Mouse (Mus musculus) midbrain, embryonic 16.5 days (tissue): ENCODE data around the gene Prr3. TPM values are rescaled to one million over a fixed set of nuclear protein-coding genes. Genes with fewer than 3 reads are reported as not detected.

ENCODE experiments used
- ATAC-seq: fragments of 200-750 bp; cut with Nextera tagmentation; 2 replicates; pipeline ENCODE4 v1.8.0; 2017; ENCODE audit warnings: moderate TSS enrichment
- H3K27ac ChIP-seq: fragments of 300-500 bp; sonication (generic); 2 replicates; pipeline ENCODE4 v1.5.1; 2014; ENCODE audit warnings: mild to moderate bottlenecking, low read length, mixed read lengths
- H3K27me3 ChIP-seq: fragments of 300-500 bp; sonication (generic); 2 replicates; pipeline ENCODE4 v1.6.1; 2014; ENCODE audit warnings: low read depth, low read length, mixed read lengths; ENCODE audit not compliant: control insufficient read depth, insufficient read depth
- H3K36me3 ChIP-seq: fragments of 300-500 bp; sonication (generic); 2 replicates; pipeline ENCODE4 v1.6.1; 2014; ENCODE audit warnings: mild to moderate bottlenecking, low read length, moderate library complexity, mixed read lengths; ENCODE audit not compliant: control insufficient read depth, insufficient read depth
- H3K4me1 ChIP-seq: fragments of 300-500 bp; sonication (generic); 2 replicates; pipeline ENCODE4 v1.6.1; 2014; ENCODE audit warnings: mild to moderate bottlenecking, low read length, mixed read lengths; ENCODE audit not compliant: control insufficient read depth, insufficient read depth
- H3K4me2 ChIP-seq: fragments of 300-500 bp; sonication (generic); 2 replicates; pipeline ENCODE4 v1.6.1; 2014; ENCODE audit warnings: mild to moderate bottlenecking, low read length, mixed read lengths
- H3K4me3 ChIP-seq: fragments of 300-500 bp; sonication (generic); 2 replicates; pipeline ENCODE4 v1.5.1; 2014; ENCODE audit warnings: low read depth, mild to moderate bottlenecking, low read length, moderate library complexity, mixed read lengths
- H3K9ac ChIP-seq: fragments of 300-500 bp; sonication (generic); 2 replicates; pipeline ENCODE4 v1.6.1; 2014; ENCODE audit warnings: low read depth, low read length, mixed read lengths
- H3K9me3 ChIP-seq: fragments of 300-500 bp; sonication (generic); replicated peaks from 2 replicates; pipeline ENCODE4 v1.6.1; 2014; ENCODE audit warnings: mild to moderate bottlenecking, low read length, mixed read lengths; ENCODE audit not compliant: control insufficient read depth, poor library complexity, severe bottlenecking
- WGBS: fragments of 180-500 bp; shearing (Covaris S2); extraction: QIAGEN DNeasy Blood & Tissue Kit; methylation state at CpG from one replicate; pipeline ENCODE4 v1.1.7; 2014; 5-methylcytosine and 5-hydroxymethylcytosine counted together
- polyA plus RNA-seq: library from polyadenylated mRNA; unstranded; fragments of >200 nt; fragmentation: Nextera tagmentation; extraction: Ambion mirVana; gene quantifications from 2 replicates; pipeline ENCODE4 v1.2.1, GENCODE M21; 2015

The Prr3 gene
- 102 and 107 TPM in 2 replicates for polyA plus RNA-seq

- under 1% methylated on average over 83 of the region's 109 CpGs for WGBS
- Histone ChIP-seq H3K27ac (peak within 1 kb of the TSS; percentile 95), H3K27me3 (no peaks in the 10 kb centered on the region), H3K4me2 (peak within 1 kb of the TSS; percentile 76), H3K36me3 (peaks cover 19% of the 10 kb centered on the region), H3K4me3 (peak within 1 kb of the TSS; percentile 94), H3K9me3 (no peaks in the 10 kb centered on the region), H3K4me1 (peaks cover 15% of the 10 kb centered on the region), H3K9ac (peak within 1 kb of the TSS; percentile 90)
- ATAC-seq, result peak; percentile 82
These were observed at the start of gene Prr3, which contains the start of gene Gnl1 for GRCm38 (mm10) chr17:35979401-35980362. TSS of gene Prr3 (minus strand) at chr17:35980236. TSS of gene Gnl1 (plus strand) at chr17:35979851.

DNA sequence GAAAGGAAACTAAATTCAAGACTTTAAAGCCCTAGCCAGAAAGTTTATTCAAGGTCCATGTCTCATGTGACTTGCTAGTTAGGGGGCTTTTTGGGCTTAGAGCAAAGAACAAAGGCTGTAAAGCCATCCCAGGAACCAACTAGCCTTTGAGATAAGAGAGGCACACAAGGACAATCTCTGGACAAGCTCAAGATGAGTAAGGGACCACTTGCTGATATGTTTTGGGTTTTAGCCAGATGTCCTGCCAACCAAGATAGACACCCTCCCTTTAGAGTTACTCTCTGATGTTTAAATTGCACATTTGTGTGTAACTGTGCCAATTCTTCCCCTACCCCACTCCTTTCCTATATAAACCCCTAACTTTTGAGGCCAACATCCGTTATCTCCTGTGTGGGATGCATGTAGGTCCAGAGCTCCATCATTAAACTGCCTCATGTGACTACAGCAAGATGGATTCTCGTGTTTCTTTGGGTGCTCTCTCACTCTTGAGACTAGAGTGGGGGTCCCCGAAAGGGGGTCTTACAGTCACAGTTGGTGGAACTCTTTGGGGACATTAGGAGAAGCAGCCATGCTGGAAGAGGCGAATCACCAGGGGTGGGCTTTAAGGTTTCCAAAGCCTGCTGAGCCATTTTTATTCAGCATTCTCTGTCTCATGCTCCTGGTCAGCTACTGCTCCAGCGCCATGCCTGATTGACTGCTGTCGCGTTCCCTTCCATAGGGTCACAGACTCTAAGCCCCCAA, 49.0 kb upstream of the Prr3 start:
- no peak for ATAC-seq
- no peak overlapping the region for H3K27ac ChIP-seq
- H3K4me2 ChIP-seq, result no peak overlapping the region
- H3K9ac ChIP-seq, result no peak overlapping the region
- no peaks in the 10 kb centered on the region for H3K9me3 ChIP-seq
- H3K36me3 ChIP-seq, result no peaks in the 10 kb centered on the region
- H3K4me1 ChIP-seq, result peaks cover 2% of the 10 kb centered on the region; the same call in 1 of the 2 replicates
- 61% methylated on average over 7 of the region's 7 CpGs for WGBS
- H3K4me3 ChIP-seq, result no peak overlapping the region
- no peaks in the 10 kb centered on the region for H3K27me3 ChIP-seq

GRCm38 (mm10) chr17:36027663-36028062, 47.6 kb upstream of the Prr3 start:
- no peak overlapping the region for H3K9ac ChIP-seq
- no peak overlapping the region for H3K27ac ChIP-seq
- no peaks in the 10 kb centered on the region for H3K9me3 ChIP-seq
- WGBS, result 92% methylated on average over 4 of the region's 4 CpGs
- no peak overlapping the region for H3K4me2 ChIP-seq
- H3K4me1 ChIP-seq, result peaks cover 2% of the 10 kb centered on the region; the same call in 1 of the 2 replicates
- ATAC-seq, result no peak
- H3K4me3 ChIP-seq, result no peak overlapping the region
- no peaks in the 10 kb centered on the region for H3K27me3 ChIP-seq
- no peaks in the 10 kb centered on the region for H3K36me3 ChIP-seq

GRCm38 (mm10) chr17:36025901-36026300, 45.9 kb upstream of the Prr3 start:
- Histone ChIP-seq H3K27me3 (no peaks in the 10 kb centered on the region), H3K9me3 (no peaks in the 10 kb centered on the region), H3K36me3 (no peaks in the 10 kb centered on the region), H3K4me1 (no peaks in the 10 kb centered on the region), H3K9ac (no peak overlapping the region), H3K27ac (no peak overlapping the region), H3K4me2 (no peak overlapping the region), H3K4me3 (no peak overlapping the region)
- WGBS, result 82% methylated on average over 4 of the region's 4 CpGs
- ATAC-seq, result no peak

GRCm38 (mm10) chr17:36025197-36025596, 45.2 kb upstream of the Prr3 start:
- no peak for ATAC-seq
- no peaks in the 10 kb centered on the region for H3K36me3 ChIP-seq
- WGBS, result 60% methylated on average over 5 of the region's 5 CpGs
- no peak overlapping the region for H3K9ac ChIP-seq
- H3K27ac ChIP-seq, result no peak overlapping the region
- H3K27me3 ChIP-seq, result no peaks in the 10 kb centered on the region
- no peak overlapping the region for H3K4me3 ChIP-seq
- no peak overlapping the region for H3K4me2 ChIP-seq
- no peaks in the 10 kb centered on the region for H3K4me1 ChIP-seq
- H3K9me3 ChIP-seq, result no peaks in the 10 kb centered on the region

DNA sequence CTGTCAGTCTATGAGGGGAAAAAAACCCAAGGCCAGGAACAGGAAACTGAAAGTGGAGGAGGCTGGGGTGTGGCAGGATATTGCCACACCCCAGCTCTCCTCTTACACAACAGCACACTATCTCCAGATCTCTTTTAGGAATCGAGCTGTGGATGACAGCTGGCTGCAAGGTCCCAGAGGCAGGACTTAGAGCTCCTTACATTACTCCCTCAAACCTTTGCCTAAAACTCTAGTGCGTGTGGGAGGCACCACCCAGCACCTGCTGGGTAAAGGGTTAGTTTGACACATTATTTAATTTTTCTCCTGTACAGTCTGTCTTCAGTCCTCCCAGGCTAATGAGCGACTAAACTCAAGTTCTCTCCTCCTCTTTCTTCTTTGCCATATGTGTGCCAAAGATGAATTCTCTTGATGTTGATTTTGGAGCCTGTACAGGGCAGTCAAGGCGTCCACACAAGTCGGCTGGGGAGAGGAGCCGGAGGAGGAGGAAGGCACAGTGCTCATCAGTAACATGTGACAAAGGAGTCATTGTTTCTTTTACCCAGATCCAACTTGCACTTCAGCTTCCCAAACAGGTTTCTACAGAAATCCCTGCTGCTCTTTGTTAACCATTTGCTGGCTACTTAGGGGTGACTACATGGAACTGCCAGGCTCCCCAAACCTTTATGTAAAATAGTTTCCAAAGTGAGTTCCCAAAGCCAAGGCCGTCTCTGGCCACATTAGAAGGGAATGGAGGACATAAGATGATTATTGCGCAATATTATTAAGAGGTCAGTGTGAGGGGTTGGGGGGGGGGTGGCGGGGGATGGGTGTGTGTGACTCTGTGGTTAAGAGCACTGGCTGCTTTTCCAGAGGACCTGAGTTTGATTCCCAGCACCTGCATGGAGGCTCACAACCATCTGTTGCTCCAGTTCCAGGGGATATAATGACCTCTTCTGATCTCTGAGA, 43.9 kb upstream of the Prr3 start:
- no peak overlapping the region for H3K27ac ChIP-seq
- no peaks in the 10 kb centered on the region for H3K27me3 ChIP-seq
- H3K9ac ChIP-seq, result no peak overlapping the region
- H3K9me3 ChIP-seq, result no peaks in the 10 kb centered on the region
- no peaks in the 10 kb centered on the region for H3K4me1 ChIP-seq
- no peak overlapping the region for H3K4me3 ChIP-seq
- WGBS, result 70% methylated on average over 9 of the region's 9 CpGs
- H3K36me3 ChIP-seq, result no peaks in the 10 kb centered on the region
- no peak overlapping the region for H3K4me2 ChIP-seq
- no peak for ATAC-seq

DNA sequence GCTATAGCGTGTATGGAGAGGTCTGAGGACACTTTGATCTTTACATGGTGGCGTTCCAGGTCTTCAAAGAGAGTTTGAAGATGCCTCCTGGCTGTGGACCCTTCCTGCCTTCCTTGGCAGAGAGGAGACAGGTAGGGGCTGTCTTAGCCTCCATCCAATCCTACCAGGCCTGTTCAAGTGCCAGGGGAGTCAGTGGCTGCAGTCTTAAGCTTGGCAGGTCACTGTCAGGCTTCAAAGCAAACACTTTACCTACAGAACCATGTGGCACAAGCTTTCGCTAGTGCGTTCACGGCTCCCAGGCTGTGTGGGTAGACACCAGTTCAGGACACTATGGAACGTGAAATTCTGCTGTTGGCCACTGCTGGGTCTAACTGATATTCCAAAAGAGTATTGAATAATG, 42.9 kb upstream of the Prr3 start:
- no peak overlapping the region for H3K9ac ChIP-seq
- no peak overlapping the region for H3K4me2 ChIP-seq
- no peaks in the 10 kb centered on the region for H3K4me1 ChIP-seq
- ATAC-seq, result no peak
- H3K4me3 ChIP-seq, result no peak overlapping the region
- no peaks in the 10 kb centered on the region for H3K27me3 ChIP-seq
- H3K9me3 ChIP-seq, result no peaks in the 10 kb centered on the region
- H3K36me3 ChIP-seq, result no peaks in the 10 kb centered on the region
- H3K27ac ChIP-seq, result no peak overlapping the region
- WGBS, result 95% methylated on average over 6 of the region's 6 CpGs

GRCm38 (mm10) chr17:36022098-36022497, 42.1 kb upstream of the Prr3 start:
- Histone ChIP-seq H3K27ac (no peak overlapping the region), H3K4me3 (no peak overlapping the region), H3K4me2 (no peak overlapping the region), H3K36me3 (no peaks in the 10 kb centered on the region), H3K9me3 (no peaks in the 10 kb centered on the region), H3K4me1 (no peaks in the 10 kb centered on the region), H3K27me3 (no peaks in the 10 kb centered on the region), H3K9ac (no peak overlapping the region)
- WGBS, result 96% methylated on average over 9 of the region's 9 CpGs
- ATAC-seq, result no peak
